Mouse (Mus musculus) heart, postnatal 36 days (tissue): ENCODE results near the gene Lzts2. TPM values are rescaled to one million over a fixed set of nuclear protein-coding genes. Genes with fewer than 3 reads are reported as not detected.
A peak's percentile ranks its signal among the peaks of the same experiment; 100 is the strongest.

Source experiments
- DNase-seq, 2 experiments: peaks; one replicate each; pipeline ENCODE4 v3.0.0; 2021 to 2022
- intact Hi-C: fragments of 180-260 bp; cut with DNase I; formaldehyde crosslinking; loops from one replicate; pipeline ENCODE4 v1.15.1; 2025
- total RNA-seq, 2 experiments: library from RNA; stranded (reverse); gene quantifications; 2 replicates each; pipeline ENCODE4 v1.2.3; 2021

Lzts2 gene
- total RNA-seq, 2 experiments from 2014 or later: 61.0 to 69.7 TPM

DNA sequence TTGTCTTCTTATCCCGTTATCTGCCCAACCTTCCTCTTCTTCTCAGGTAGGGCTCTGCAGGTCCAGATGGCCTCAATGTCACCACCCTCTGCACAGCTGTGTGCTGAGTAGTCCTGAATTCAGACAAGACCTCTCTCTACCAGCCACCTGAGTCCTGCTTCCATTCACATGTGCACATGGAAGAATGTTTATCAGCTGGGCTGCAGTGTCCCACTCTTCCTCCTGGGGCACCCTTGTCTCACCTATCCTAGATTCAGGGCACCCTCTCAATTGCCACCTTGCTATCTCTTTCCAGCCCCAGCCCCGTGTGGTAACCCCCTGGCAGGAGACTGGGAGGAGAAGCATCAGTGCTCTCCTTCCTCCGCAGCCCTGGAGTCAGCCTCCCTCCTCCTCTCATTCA, 11.9 kb upstream of the Lzts2 start:
- intact Hi-C loops: no loop called here
- no peak for DNase-seq

- DNase-seq: no peak
- intact Hi-C loops: no loop called here
Measured at GRCm38 (mm10) chr19:45003740-45004516, 10.3 kb upstream of the Lzts2 start.

GRCm38 (mm10) chr19:45005444-45005843, 8.8 kb upstream of the Lzts2 start, which contains the start of gene Twnk:
TSS of gene Twnk (plus strand) at chr19:45005663.
- intact Hi-C loops: loop anchor here (5.0 kb wide), 1 partner anchor 73 kb away; the partner anchor contains the start of gene Slf2
- DNase-seq: peak; percentile 47 to 60

DNA sequence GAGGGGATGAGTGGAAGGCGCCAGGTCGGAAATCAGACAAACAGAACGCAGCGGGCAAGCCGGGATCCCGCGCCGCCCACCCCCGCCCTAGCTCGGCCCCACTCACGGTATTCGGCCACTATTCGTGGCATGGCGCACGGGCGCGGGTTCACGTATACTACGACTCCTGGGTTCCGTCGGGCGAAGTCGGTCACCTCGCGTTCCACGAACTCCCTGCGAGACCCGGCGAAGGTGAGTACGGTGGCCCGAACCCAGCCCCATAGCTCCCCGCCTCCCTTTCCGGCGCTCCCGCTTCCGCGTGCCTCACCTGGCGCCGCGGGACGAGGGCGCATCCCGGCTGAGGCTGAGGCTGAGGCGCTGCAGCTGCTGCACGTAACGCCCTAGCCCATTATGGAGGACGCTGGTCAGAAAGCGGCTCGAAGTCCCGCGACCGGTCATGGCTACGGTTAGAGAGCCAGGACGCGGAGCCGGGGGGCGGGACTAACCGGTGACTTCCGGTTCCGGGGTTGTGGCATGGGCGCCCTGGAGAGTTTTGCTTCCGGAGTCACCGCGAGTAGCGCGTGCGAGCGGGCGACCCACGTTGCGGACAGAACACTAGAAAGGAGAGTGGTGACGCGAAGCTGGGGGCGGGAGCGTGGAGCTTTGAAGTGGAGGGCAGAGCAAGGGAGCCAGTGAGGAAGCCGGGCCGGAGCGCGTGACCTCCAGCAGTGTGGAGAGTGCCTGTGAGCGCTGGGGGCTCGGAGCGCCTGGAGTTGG, 8.1 kb upstream of the Lzts2 start, which contains the start of gene Mrpl43:
TSS of gene Mrpl43 (minus strand) at position 486 of the 756 bp plus-strand sequence.
- intact Hi-C loops: loop anchor here (5.0 kb wide), 1 partner anchor 74 kb away; the partner anchor contains the start of gene Slf2
- DNase-seq: peak; percentile 97 to 99

- intact Hi-C loops: loop anchor here (5.0 kb wide), 1 partner anchor 75 kb away; the partner anchor contains the start of gene Slf2
- no peak for DNase-seq
Measured at GRCm38 (mm10) chr19:45007021-45007420, 7.2 kb upstream of the Lzts2 start.

GRCm38 (mm10) chr19:45007425-45008191, 6.6 kb upstream of the Lzts2 start:
- intact Hi-C loops: loop anchor here (5.0 kb wide), 1 partner anchor 75 kb away; the partner anchor contains the start of gene Slf2
- DNase-seq: peak in 1 of 2 experiments; percentile 10

GRCm38 (mm10) chr19:45010646-45011045, 3.6 kb upstream of the Lzts2 start:
- DNase-seq: no peak

DNA sequence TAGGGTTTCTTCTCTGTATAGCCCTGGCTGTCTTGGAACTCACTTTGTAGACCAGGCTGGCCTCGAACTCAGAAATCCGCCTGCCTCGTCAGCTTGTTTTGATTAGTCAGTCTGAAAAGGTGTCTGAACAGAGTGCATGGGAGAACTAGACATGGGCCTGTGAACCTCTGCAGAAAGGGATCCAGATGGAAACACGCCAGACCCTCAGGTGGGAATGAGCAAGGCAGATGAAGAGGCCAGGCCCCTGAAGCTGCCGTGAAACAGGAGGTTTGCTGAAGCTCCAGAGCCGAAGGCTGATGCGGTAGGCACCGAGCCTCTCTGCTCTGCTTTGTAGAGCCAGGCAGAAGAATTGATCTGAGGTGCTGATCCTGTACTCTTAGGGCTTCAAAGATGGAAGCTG, 2.0 kb upstream of the Lzts2 start:
- intact Hi-C loops: loop anchor here (1.0 kb wide), 1 partner anchor 19 kb away; no protein-coding TSS in a partner anchor
- peak in 1 of 2 experiments; percentile 5 for DNase-seq

More at GRCm38 (mm10) chr19:45010646-45011045, 3.6 kb upstream of the Lzts2 start:
- intact Hi-C loops: no loop called here

- intact Hi-C loops: loop anchor here (1.0 kb wide), 1 partner anchor 19 kb away; no protein-coding TSS in a partner anchor
- DNase-seq: peak in 1 of 2 experiments; percentile 28
Measured at GRCm38 (mm10) chr19:45012636-45013035, 1.6 kb upstream of the Lzts2 start.

DNA sequence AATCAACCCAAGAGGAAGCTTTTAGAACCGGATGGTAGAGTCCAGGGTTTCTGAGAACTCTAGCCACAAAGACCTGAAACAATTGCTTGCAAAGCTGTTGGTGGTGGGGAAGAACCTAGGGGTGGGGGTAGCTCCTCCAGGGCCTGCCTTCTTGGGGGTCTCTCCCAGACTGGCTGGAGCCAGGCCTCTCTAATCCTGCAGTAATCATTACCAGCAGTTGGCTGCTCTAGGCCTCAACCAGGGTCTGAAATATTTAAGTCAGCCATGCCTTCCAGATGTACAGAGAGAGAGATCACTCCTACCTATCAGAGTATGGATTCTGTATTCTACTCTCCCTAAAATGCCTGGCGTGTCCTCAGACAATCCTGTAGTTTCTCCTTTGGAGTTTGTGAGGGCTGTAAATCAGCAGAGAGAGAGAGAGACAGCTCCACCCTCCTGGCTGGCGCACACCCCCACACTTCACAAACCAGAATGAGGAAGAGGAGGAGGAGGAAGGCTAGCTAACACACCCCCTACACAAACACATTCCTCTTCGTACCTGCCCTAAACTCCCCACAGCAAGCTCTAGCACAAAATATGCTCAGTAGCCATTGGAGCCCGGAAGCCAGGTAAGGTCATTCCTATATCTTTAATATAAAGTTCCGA, 511 bp upstream of the Lzts2 start:
- intact Hi-C loops: no loop called here
- DNase-seq: no peak

DNA sequence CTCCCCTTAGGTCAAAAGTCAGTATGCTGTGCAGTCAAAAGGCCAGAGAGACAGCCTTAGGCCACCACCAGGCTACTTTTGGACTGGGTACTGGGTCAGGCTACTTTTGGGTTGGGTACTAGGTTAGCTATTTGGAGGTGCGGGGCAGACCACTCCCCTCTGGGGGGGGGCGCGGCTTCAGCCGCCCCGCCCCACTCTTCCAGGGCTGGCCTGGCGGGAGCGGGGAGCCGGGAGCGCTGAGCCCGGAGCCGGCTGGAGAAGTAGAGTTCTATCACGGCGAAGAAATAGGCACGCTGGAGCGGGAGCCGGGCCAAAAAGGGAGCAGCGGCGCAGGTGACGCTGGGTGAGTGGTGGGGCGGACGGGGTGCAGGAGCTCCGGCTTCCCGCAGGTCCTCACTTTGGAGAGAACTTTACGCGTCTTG, 778 bp downstream of the Lzts2 start:
- DNase-seq: peak; percentile 71 to 78
- intact Hi-C loops: loop anchor here (5.0 kb wide), 2 partner anchors 62 to 1382 kb away; partner anchors contain the start of genes Actr1a, Kazald1 and Sufu

- DNase-seq: peak; percentile 66 to 78
- intact Hi-C loops: loop anchor here (5.0 kb wide), 2 partner anchors 62 to 1382 kb away; partner anchors contain the start of genes Actr1a, Kazald1 and Sufu
Measured at GRCm38 (mm10) chr19:45015518-45016281, 1.5 kb downstream of the Lzts2 start.

- peak; percentile 81 to 87 for DNase-seq
- intact Hi-C loops: loop anchor here (5.0 kb wide), 2 partner anchors 61 to 1381 kb away; partner anchors contain the start of genes Actr1a, Kazald1 and Sufu
Measured at GRCm38 (mm10) chr19:45016341-45017215, 2.4 kb downstream of the Lzts2 start.

DNA sequence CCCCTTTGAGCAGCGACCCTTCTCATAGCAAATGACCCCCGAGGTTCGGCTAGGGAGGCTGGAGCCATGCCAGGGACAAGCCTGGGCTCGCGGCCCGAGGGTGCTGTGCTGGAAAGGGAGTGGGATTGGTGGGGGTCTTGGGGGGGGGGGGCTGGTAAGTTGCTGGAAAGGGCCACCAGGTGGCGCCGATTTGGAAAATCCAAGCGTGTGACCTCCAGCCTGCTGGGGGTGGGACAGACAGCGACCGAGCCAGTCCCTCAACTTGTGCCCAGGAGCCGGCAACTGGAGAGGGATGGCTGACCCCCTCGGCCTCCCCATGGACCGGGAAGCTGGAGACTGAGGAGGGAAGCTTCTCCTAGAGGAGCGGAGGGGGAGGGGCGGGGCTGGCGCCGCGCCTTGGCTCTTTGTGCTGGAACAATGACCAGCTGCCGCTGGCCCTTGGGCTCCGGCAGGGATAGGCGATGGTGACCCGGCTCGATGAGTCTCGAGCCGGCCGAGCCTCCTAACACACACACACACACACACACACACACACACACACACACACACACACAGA, 3.1 kb downstream of the Lzts2 start:
- intact Hi-C loops: loop anchor here (5.0 kb wide), 2 partner anchors 60 to 1380 kb away; partner anchors contain the start of genes Actr1a, Kazald1 and Sufu
- peak; percentile 85 to 90 for DNase-seq

GRCm38 (mm10) chr19:45017909-45018308, 3.7 kb downstream of the Lzts2 start:
- intact Hi-C loops: loop anchor here (5.0 kb wide), 2 partner anchors 59 to 1379 kb away; partner anchors contain the start of genes Actr1a, Kazald1 and Sufu
- peak; percentile 87 to 93 for DNase-seq

DNA sequence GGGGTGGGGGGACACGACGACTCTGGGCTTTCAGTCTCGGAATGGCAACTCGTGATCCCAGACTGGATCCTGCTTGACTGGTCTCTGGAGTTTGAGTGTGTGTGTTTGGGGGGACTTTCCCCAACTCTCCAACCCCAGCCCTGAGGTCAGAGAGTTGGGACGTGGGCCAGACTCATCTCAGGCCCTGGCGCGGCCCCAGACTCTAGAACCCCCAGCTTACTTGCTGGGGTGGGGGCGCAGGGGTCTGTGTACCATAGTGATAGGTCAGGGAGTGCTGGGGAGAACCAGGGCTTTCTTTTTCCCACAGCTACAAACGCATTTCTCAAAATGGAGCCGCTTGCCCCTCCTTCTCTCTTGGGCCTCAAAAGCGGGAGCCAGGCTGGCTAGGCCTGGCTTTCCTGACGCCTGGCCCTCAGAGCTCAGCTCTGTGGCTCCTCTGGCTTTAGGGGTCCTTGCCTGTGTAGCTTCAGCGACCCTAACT, 4.2 kb downstream of the Lzts2 start:
- peak; percentile 53 to 63 for DNase-seq
- intact Hi-C loops: loop anchor here (5.0 kb wide), 2 partner anchors 59 to 1379 kb away; partner anchors contain the start of genes Actr1a, Kazald1 and Sufu

DNA sequence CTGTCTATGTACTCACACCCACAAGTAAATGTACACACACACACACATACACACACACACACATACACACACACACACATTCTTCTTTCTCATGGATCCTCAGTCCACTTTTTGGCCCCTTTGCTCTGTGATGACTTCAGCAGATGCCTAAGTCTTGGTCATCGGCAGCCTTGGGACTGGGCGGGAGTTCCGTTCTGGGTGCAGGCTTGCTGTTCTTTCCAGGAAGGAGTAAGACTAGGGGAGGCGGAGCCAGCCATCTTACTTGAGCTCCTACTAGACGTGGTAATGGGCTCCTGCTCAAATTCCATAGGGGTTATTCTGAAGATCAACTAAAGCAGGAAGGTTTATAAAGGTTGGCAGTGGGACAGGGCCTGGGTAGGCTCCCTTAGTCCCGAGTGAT, 6.1 kb downstream of the Lzts2 start:
- intact Hi-C loops: no loop called here
- DNase-seq: peak; percentile 70 to 71
